Mouse (Mus musculus) midbrain, embryonic 13.5 days (tissue): ENCODE results near the gene Engase. TPM values are rescaled to one million over a fixed set of nuclear protein-coding genes. Genes with fewer than 3 reads are reported as not detected.

Experiments
- ATAC-seq: fragments of 200-750 bp; cut with Nextera tagmentation; 2 replicates; pipeline ENCODE4 v1.8.0; 2017; ENCODE audit warnings: mild to moderate bottlenecking, moderate TSS enrichment, moderate library complexity
- H3K27ac ChIP-seq: fragments of 300-500 bp; sonication (generic); 2 replicates; pipeline ENCODE4 v1.5.1; 2015; ENCODE audit warnings: inconsistent platforms, mild to moderate bottlenecking, moderate library complexity
- H3K27me3 ChIP-seq: fragments of 300-500 bp; sonication (generic); 2 replicates; pipeline ENCODE4 v1.6.1; 2015; ENCODE audit warnings: mild to moderate bottlenecking, inconsistent platforms
- H3K36me3 ChIP-seq: fragments of 300-500 bp; sonication (generic); 2 replicates; pipeline ENCODE4 v1.6.1; 2015; ENCODE audit warnings: mild to moderate bottlenecking, inconsistent platforms
- H3K4me1 ChIP-seq: fragments of 300-500 bp; sonication (generic); replicated peaks from 2 replicates; pipeline ENCODE4 v1.6.1; 2015; ENCODE audit warnings: inconsistent platforms
- H3K4me2 ChIP-seq: fragments of 300-500 bp; sonication (generic); replicated peaks from 2 replicates; pipeline ENCODE4 v1.6.1; 2015; ENCODE audit warnings: moderate library complexity, mild to moderate bottlenecking, inconsistent platforms
- H3K4me3 ChIP-seq: fragments of 300-500 bp; sonication (generic); replicated peaks from 2 replicates; pipeline ENCODE4 v1.5.1; 2015; ENCODE audit warnings: mild to moderate bottlenecking, inconsistent platforms
- H3K9ac ChIP-seq: fragments of 300-500 bp; sonication (generic); replicated peaks from 2 replicates; pipeline ENCODE4 v1.6.1; 2015; ENCODE audit warnings: mild to moderate bottlenecking, inconsistent platforms
- H3K9me3 ChIP-seq: fragments of 300-500 bp; sonication (generic); 2 replicates; pipeline ENCODE4 v1.6.1; 2016; ENCODE audit warnings: mild to moderate bottlenecking, inconsistent platforms
- WGBS: fragments of 180-500 bp; shearing (Covaris S2); methylation state at CpG from one replicate; pipeline ENCODE4 v1.1.7; 2015; 5-methylcytosine and 5-hydroxymethylcytosine counted together
- polyA plus RNA-seq: library from polyadenylated mRNA; unstranded; fragments of >200 nt; fragmentation: Nextera tagmentation; extraction: Ambion mirVana; gene quantifications from 2 replicates; pipeline ENCODE4 v1.2.1, GENCODE M21; 2015

Gene Engase
- polyA plus RNA-seq, 1 experiment from 2014 or later = 6.3 TPM

- H3K27ac ChIP-seq = peak overlapping the region; percentile 75
- 10% methylated on average over 11 of the region's 11 CpGs for WGBS
- no peaks in the 10 kb centered on the region for H3K36me3 ChIP-seq
- H3K4me3 ChIP-seq = no peak overlapping the region
- H3K9me3 ChIP-seq = no peaks in the 10 kb centered on the region
- H3K4me1 ChIP-seq = peaks cover 52% of the 10 kb centered on the region
- no peak overlapping the region for H3K9ac ChIP-seq
- H3K4me2 ChIP-seq = peak overlapping the region; percentile 9; the same call in 1 of the 2 replicates
- peak; percentile 75 for ATAC-seq
- H3K27me3 ChIP-seq = peaks cover 3% of the 10 kb centered on the region; the same call in 1 of the 2 replicates
Measured at GRCm38 (mm10) chr11:118438665-118439414, 37.8 kb upstream of the Engase start.

DNA sequence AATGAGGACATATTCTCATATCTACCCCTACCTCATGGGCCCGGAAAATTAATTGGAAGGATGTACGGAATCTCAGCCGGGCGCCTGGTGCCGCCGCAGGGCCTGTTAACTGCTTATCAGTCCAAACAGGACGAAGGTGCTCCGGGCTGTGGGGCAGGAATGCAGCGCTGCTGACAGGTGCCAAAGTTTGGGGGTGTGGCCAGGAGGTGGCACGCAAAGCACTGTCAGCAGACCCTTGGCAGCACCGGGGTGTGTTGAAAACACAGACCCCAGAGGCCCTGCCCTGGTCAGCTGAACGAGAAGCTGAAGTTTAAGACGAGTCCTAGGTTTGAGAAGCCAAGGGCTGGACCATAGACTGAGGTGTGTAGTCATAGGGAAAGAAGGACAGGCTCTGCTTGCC is 33.9 kb upstream of the Engase start:
- H3K27me3 ChIP-seq = peaks cover 14% of the 10 kb centered on the region; the same call in 1 of the 2 replicates
- ATAC-seq = 0 out of 2 replicates have a peak, but pooled peaks have one; percentile 7
- no peaks in the 10 kb centered on the region for H3K9me3 ChIP-seq
- no peaks in the 10 kb centered on the region for H3K36me3 ChIP-seq
- no peak overlapping the region for H3K4me3 ChIP-seq
- WGBS = 78% methylated on average over 13 of the region's 13 CpGs
- peaks cover 32% of the 10 kb centered on the region for H3K4me1 ChIP-seq
- H3K27ac ChIP-seq = no peak overlapping the region
- H3K4me2 ChIP-seq = no peak overlapping the region
- no peak overlapping the region for H3K9ac ChIP-seq

DNA sequence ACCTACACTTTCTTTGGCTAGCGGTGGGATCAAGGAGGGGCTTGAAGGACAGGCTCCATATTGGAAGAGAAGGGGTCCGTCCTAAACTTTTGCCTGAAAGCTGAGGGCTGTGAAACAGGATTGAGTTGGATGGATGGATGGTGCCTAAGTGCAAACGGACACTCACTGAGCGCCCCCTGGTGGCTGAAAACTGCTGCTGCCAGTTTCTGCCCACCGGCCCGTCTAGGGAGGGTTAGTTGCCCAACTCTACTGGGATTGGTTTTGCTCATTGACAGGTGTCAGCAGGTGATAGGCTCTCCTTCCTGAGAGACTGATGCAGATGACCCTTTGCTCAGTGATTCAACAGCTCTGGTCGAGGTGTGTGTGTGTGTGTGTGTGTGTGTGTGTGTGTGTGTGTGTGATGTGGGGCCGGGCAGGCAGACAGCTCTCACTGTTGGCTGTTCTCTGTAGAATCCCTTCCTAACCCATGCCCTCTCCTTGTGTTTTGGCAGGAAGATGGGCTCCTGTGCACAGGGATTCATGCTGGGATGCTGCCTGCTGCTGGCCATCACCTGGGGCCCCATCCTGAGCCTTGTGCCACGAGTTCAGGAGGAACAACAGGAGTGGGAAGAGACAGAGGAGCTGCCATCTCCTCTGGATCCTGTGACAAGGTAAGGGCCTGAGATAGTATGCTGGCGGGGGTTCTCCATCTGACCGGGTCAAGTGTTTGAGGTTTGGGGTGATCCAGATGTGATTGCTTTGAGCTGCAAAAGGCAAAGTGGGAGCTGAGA is 33.2 kb upstream of the Engase start:
- H3K4me1 ChIP-seq = peaks cover 25% of the 10 kb centered on the region
- no peak overlapping the region for H3K4me3 ChIP-seq
- peaks cover 14% of the 10 kb centered on the region; the same call in 1 of the 2 replicates for H3K27me3 ChIP-seq
- H3K9ac ChIP-seq = no peak overlapping the region; the same call in 1 of the 2 replicates
- ATAC-seq = no peak
- H3K36me3 ChIP-seq = no peaks in the 10 kb centered on the region
- H3K9me3 ChIP-seq = no peaks in the 10 kb centered on the region
- no peak overlapping the region for H3K4me2 ChIP-seq
- WGBS = 28% methylated on average over 10 of the region's 11 CpGs
- no peak overlapping the region for H3K27ac ChIP-seq

- Histone ChIP-seq H3K27me3 (peaks cover 14% of the 10 kb centered on the region; the same call in 1 of the 2 replicates), H3K9ac (no peak overlapping the region), H3K27ac (no peak overlapping the region), H3K9me3 (no peaks in the 10 kb centered on the region), H3K4me1 (peaks cover 6% of the 10 kb centered on the region), H3K4me2 (no peak overlapping the region), H3K36me3 (no peaks in the 10 kb centered on the region), H3K4me3 (no peak overlapping the region)
- ATAC-seq = peak; percentile 44
- 9% methylated on average over 3 of the region's 3 CpGs for WGBS
Measured at GRCm38 (mm10) chr11:118445843-118446242, 30.8 kb upstream of the Engase start.

DNA sequence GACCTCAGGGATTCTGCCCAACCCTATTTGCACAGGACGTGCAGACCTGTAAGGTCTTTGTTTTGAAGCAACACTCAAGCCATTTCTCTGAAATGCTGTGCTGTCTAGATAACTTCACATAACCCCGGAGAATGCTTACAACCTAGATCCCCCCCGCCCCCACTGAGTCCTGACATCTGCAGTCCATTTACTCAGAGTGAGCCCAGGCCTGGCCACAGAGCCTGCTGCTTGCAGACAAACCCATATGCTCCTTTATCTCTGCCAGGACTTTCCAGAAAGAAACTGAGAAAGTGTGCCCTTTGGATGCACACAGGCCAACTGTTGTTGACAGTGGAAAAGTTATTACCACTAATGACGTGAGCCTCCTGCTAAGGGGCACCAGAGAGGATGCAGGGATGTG is 29.3 kb upstream of the Engase start:
- Histone ChIP-seq H3K27me3 (peaks cover 14% of the 10 kb centered on the region; the same call in 1 of the 2 replicates), H3K27ac (no peak overlapping the region), H3K4me1 (peaks cover 6% of the 10 kb centered on the region), H3K36me3 (no peaks in the 10 kb centered on the region), H3K9me3 (no peaks in the 10 kb centered on the region), H3K9ac (no peak overlapping the region), H3K4me3 (no peak overlapping the region), H3K4me2 (no peak overlapping the region)
- no peak for ATAC-seq
- 78% methylated on average over 4 of the region's 4 CpGs for WGBS

DNA sequence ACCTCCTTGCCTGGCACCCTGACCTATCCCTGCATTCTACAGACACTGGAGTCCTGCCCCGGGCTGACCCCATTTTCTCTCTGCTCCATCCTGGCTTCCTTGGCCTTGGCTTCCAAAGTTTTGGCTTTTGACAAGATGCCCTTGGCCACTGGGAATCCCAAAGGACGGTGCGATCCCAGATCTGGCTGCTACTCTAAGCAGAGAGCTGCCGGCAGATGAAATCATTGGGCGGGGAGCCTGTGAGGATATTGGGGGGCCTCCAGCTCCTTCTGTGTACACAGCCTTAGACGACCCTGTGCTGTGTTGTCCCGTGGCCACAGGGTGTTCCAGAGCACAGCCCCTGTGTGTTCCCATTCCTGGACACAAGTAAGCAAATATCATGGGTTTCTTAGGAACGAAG is 28.2 kb upstream of the Engase start:
- Histone ChIP-seq H3K4me3 (no peak overlapping the region), H3K36me3 (no peaks in the 10 kb centered on the region), H3K9me3 (no peaks in the 10 kb centered on the region), H3K4me2 (no peak overlapping the region), H3K27me3 (peaks cover 14% of the 10 kb centered on the region; the same call in 1 of the 2 replicates), H3K4me1 (no peaks in the 10 kb centered on the region), H3K27ac (no peak overlapping the region), H3K9ac (no peak overlapping the region)
- no peak for ATAC-seq
- 88% methylated on average over 8 of the region's 8 CpGs for WGBS

- no peaks in the 10 kb centered on the region for H3K9me3 ChIP-seq
- no peak overlapping the region for H3K4me2 ChIP-seq
- WGBS = 83% methylated on average over 6 of the region's 6 CpGs
- H3K4me3 ChIP-seq = no peak overlapping the region
- H3K9ac ChIP-seq = no peak overlapping the region
- 0 out of 2 replicates have a peak, but pooled peaks cover 6% of the 10 kb centered on the region for H3K4me1 ChIP-seq
- no peak overlapping the region for H3K27ac ChIP-seq
- no peaks in the 10 kb centered on the region for H3K36me3 ChIP-seq
- ATAC-seq = no peak
- no peaks in the 10 kb centered on the region for H3K27me3 ChIP-seq
Measured at GRCm38 (mm10) chr11:118451211-118451610, 25.4 kb upstream of the Engase start.

- ATAC-seq = no peak
- Histone ChIP-seq H3K27me3 (0 out of 2 replicates have a peak, but pooled peaks cover 3% of the 10 kb centered on the region), H3K36me3 (no peaks in the 10 kb centered on the region), H3K27ac (no peak overlapping the region), H3K9ac (no peak overlapping the region), H3K4me3 (no peak overlapping the region), H3K4me2 (no peak overlapping the region), H3K4me1 (0 out of 2 replicates have a peak, but pooled peaks cover 6% of the 10 kb centered on the region), H3K9me3 (no peaks in the 10 kb centered on the region)
- WGBS = 52% methylated on average over 2 of the region's 2 CpGs
Measured at GRCm38 (mm10) chr11:118452955-118453354, 23.7 kb upstream of the Engase start.

DNA sequence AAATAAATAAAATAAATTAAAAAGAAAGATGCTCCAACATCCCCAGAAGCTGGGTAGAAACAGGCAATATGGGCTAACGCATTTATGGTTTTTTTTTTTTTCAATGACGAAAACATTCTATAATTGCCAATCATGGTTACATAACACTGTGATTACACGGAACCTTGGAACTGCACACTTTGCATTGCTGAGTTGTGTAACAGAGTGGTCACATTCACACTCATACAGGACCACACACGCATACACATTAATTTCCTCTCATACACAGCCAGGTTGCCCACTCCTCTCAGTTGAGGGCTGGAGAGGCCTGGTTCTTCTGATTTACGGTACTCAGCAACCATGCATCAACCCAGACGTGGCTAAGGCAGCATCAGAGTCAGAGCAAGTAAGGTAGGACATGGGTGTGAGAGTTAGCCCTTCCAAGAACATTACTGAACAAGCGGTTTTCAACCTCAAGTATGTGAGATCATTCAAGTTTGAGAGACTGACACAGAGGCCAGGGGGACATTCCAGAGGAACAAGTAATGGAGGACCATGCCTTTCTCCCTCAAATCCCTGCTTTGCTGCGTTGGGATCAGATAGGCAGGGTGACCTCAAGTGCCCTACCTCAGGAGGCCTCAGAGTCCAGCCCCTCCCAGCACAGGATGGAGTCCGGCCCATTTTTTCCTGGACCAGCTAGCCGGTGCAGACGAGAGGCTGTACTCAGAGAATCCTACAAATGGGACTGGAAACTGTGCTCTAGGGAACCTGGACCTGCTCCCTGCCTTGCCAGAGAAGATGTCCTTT is 22.6 kb upstream of the Engase start:
- Histone ChIP-seq H3K27ac (no peak overlapping the region), H3K36me3 (no peaks in the 10 kb centered on the region), H3K27me3 (0 out of 2 replicates have a peak, but pooled peaks cover 3% of the 10 kb centered on the region), H3K9ac (no peak overlapping the region), H3K9me3 (no peaks in the 10 kb centered on the region), H3K4me3 (no peak overlapping the region), H3K4me1 (0 out of 2 replicates have a peak, but pooled peaks cover 6% of the 10 kb centered on the region), H3K4me2 (no peak overlapping the region)
- WGBS = 73% methylated on average over 11 of the region's 11 CpGs
- ATAC-seq = no peak

- no peak for ATAC-seq
- H3K9ac ChIP-seq = no peak overlapping the region
- H3K27me3 ChIP-seq = 0 out of 2 replicates have a peak, but pooled peaks cover 3% of the 10 kb centered on the region
- H3K36me3 ChIP-seq = no peaks in the 10 kb centered on the region
- H3K27ac ChIP-seq = no peak overlapping the region
- H3K9me3 ChIP-seq = no peaks in the 10 kb centered on the region
- no peak overlapping the region for H3K4me2 ChIP-seq
- WGBS = 89% methylated on average over 6 of the region's 6 CpGs
- H3K4me1 ChIP-seq = 0 out of 2 replicates have a peak, but pooled peaks cover 6% of the 10 kb centered on the region
- H3K4me3 ChIP-seq = no peak overlapping the region
Measured at GRCm38 (mm10) chr11:118455788-118456187, 20.8 kb upstream of the Engase start.

- WGBS = 82% methylated on average over 11 of the region's 11 CpGs
- Histone ChIP-seq H3K27ac (no peak overlapping the region), H3K9me3 (no peaks in the 10 kb centered on the region), H3K27me3 (0 out of 2 replicates have a peak, but pooled peaks cover 3% of the 10 kb centered on the region), H3K4me2 (no peak overlapping the region), H3K36me3 (no peaks in the 10 kb centered on the region), H3K9ac (no peak overlapping the region), H3K4me1 (0 out of 2 replicates have a peak, but pooled peaks cover 6% of the 10 kb centered on the region), H3K4me3 (no peak overlapping the region)
- ATAC-seq = no peak
Measured at GRCm38 (mm10) chr11:118456937-118457336, 19.7 kb upstream of the Engase start.
